Mouse (Mus musculus) layer of hippocampus, adult 9-11 months (tissue): Measurements from ENCODE around the gene Atp4a.

Source experiments
- DNase-seq: peaks from one replicate; pipeline ENCODE4 v3.0.0; 2022

Atp4a gene

DNA sequence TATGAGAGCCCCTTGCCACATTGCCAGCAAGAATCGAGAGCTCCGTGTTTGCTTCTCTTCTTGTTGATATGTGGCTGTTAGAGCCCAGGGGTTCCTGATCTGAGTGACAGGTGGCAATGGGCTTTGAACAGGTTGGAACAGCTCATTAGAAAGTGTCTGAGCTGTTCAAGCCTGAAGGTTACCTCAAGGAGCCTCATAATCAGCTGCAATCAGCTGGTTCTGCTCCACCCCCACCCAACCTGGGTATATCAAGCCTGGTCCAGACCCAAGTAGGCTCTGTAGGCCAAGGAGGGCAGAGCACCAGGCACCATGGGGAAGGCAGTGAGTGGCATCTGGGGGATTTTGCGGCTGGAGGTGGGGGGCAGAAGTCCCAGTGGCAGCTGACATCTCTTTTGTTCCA is at the start of gene Atp4a:
Atp4a (plus strand) TSS at position 268 of the 400 bp plus-strand sequence.
- DNase-seq = no peak

DNA sequence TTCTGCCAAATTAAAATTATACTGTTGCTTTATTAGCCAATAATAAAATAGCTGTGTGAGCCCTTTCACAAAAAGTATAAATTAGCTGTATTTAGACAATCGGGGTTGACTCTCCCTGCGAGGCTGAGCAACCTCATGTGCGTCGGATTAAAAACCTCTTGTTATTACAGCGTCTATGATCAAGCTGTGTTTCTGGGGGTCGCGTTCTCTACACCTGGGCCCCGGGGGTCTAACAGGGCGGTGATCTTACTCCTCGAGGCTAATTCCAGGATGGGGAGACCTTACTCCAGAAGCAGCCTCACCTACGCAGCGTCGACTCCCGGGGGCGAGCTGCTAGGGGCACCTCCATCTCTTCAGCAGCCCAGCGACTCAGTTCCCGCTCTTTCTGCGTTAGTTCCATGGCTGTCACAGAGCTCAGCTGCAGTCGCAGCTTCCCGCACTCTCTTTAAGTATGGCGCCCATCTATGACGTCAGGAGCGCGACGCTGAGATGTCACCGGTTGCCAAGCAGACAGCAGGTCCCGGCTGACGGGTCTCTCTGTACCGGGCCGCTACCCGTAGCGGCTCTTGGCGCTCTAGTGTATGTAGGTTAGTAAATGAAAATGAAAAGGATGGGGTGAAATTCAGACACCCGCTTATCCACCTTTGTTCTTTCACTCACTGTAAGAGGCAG is 47.3 kb upstream of the Atp4a start, which contains the start of gene Haus5:
Haus5 (minus strand) TSS at position 466 of the 672 bp plus-strand sequence.
- peak; percentile 92 for DNase-seq

DNA sequence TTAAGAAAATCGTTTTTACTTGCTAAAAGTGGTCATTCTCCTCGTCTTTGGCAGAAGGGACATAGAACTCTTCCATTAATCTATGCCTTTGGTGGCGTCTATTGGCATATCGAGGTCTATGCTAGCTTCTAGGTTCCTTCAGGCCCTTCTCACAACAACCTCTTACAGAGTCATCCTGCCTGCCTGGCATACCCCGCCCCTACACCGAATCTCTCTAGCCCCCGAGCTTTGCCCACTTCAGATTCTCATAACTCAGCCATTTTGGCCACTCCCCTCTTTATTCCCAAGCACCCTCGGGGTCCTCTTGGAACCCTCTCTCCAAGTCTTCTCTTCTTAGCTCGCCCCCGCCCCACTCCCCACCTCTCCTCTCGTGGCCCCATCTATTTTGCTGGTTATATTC is 46.7 kb upstream of the Atp4a start:
- DNase-seq = no peak

DNA sequence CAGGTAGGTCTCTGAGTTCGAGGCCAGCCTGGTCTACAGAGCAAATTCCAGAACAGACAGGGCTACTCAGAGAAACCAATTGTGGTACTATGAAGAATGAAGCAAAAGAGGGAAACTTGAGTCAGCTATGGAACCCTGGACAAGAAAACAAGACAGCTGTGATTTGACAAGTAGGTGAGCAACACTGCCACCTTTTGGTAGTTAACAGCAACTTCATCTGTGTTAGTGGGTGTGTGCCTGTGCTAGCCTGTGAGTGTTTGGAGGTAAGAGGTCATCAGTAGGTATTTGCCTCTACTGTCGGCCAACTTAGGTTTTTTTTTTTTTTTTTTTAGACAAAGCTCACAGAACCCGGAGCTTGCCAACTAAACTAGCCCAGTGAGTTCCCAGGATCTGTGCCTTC is 42.8 kb upstream of the Atp4a start:
- no peak for DNase-seq

DNA sequence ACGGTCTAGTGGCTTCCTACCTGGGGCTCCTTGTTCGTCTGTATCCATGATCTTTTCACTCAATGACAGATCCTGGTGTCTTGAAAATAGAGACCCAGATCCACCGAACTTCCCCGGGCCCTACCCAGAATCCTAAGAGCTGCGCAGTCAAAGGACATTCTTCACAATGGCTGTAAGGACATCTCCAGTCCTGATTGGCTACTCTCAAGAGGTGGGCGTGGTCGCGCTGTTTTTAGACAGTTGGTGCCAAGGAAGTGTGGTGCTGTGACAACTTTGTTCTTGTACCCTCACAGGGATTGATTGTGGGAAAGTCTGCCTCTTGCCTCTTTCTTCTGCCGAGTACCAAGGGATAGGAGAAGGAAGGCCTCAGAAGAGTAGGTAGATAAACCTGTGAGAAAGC is 40.5 kb upstream of the Atp4a start, which contains the start of gene Pmis2:
Pmis2 (minus strand) TSS at position 126 of the 400 bp plus-strand sequence.
- no peak for DNase-seq

DNA sequence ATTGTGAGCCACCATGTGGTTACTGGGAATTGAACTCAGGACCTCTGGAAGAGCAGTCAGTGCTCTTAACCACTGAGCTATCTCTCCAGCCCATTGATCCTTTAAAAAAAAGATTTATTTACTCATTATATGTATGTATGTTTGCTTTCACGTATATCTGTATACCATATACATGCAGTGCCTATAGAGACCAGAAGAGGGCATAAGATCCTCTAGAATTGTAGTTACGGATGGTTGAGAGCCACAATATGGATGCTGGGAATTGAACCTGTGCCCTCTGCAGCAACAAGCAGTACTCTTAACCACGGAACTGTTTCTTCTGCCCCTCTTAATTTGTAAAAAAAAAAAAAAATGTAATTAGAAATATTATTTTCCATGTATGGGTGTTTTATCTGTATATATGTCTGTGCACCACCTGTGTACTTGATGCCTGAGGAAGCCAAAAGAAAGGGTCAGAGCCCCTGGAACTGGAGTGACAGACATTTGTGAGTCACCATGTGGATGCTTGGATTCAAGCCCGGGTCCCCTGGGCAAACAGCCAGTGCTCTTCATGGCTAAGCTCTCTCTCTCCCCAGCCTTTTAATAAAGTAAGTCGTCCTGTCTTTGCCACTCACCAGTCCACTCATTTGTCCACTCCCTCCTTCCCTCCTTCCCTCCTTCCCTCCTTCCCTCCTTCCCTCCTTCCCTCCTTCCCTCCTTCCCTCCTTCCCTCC is 33.6 kb upstream of the Atp4a start:
- no peak for DNase-seq

DNA sequence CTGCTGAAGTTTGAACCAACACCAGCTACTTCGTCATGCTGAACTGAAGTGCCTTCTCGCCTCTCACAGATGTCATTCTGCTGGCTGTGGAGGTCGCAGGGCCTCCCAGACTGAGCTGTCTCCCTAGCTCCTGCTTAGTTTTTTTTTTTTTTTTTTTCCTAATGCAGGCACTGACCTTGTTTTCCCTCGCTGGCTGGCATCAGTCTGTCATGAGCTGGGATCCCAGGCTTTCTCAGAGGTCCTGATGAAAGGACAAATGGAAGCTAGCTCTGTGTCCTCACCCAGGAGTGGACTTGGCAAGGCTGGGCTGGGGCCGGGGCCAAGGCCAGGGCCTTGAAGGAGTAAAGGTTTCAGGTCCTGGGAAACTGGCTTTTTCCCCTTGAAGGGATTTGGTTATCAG is 30.1 kb upstream of the Atp4a start:
- no peak for DNase-seq

DNA sequence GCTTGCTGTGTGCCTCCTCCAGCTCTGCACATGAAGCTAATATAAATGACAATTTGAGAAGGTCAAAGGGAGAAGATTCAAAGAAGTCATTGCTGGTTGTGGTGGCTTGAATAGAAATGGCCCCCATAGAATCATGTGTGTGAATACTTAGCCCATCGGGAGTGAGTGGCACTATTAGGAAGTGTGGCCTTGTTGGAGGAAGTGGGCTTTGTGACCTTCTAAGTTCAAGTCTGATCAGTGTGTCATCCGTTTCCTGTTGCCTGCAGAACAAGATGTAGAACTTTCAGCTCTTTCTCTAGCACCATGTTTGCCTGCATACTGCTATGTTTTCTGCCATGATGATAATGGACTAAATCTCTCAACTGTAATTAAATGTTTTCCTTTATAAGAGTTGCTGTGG is 28.6 kb upstream of the Atp4a start:
- no peak for DNase-seq

DNA sequence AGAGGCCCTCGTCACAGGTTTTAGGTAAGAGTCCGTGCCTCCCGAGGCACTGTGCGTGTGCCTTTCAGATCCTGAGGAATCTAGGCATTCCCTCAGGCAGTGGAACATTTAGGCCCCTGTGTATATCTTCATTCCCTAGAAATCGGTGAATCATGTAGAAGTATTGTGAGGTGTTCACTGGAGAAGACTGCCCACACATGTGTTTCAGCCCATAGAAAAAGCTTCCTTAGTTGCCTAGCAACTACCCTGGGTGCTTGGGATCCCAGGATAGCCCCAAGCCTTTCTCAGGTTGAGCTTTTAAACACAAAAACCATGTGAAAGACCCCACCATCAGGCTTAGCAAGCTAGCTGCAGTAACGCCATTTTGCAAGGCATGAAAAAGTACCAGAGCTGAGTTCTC is 23.7 kb upstream of the Atp4a start:
- no peak for DNase-seq

DNA sequence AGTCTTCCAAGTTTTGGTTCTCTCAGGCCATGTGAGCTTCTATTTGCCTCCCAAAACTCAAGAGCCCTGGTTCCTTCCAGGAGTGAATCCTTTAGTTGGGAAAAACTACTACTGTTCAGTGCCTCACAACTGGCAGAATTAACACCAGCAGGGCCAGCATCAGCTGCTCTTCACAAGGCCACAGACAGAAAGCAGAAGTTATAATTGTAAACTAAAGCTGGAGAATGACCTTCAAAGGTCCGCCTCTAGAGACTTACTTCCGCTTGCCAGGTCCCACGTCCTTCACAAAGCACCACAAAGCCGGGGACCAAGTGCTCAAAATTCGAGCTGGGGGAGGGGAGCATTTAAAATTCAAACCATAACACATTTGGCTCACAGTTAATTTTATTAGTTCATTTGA is 13.9 kb upstream of the Atp4a start:
- no peak for DNase-seq

DNA sequence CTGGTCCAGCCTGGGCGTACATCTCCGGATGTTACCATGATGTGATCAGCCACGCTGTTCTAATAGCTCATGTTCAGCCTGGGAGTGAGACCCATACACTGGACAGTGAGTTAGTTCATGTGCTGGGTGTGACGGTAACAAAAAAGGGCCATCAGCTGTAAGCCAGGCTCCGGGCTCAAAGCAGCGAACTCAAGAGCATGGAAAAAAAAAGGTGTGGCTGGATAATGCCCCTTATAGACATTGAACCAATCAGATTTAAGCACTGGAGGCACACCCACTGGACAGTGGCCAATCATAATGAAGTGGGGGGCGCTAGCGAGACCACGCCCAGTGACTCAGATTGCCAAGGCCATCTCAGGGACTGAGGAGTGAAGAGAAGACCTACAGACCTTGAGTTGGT is 13.4 kb upstream of the Atp4a start, which contains the start of gene 2200002J24Rik:
2200002J24Rik (plus strand) TSS at position 338 of the 400 bp plus-strand sequence.
- DNase-seq = no peak

DNA sequence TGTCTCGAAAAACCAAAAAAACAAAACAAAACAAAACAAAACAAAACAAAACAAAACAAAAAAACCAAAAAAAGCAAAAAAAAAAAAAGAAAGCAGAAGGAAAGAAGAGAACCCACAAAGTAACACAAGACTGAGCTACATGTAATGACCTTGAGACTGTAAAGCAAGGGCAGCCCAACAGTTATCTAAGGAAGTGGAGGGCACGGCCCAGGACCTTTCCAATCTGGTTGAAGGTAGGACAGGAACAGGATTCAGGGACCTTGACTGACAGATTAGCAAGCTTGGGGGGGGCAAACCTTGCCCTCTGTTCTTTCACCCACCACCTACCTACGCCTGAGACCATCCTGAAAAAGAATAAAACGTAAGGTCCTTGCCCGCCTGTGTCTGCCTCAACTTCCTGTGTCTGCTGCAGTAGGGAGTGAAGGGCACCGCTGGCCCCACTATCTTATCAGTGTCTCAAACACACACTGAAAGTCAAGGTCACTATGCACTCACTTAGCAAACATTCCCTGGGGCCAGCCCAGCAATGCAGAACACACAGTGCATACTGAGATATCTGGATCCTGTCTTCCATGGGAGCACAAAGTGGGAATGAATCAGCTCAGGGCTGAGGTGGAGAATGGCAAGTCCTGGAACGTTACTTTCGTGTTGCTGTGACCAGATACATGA is 5.7 kb upstream of the Atp4a start:
- DNase-seq = no peak

DNA sequence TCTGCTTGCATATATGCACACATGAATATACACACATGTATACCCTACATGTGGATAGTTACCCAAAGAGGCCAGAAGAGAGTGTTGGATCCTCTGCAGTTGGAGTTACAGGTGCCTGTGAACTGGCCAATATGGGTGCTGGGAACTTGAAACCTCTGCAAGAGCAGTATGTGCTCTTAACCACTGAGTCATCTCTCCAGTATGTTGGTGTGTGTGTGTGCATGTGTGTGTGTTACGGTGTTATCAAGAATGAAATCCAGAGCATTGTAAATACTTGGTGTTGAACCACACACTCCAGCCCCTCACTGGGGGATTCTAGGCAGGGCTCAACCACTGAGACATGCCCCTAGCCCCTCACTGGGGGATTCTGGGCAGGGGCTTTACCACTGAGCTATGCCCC is 4.6 kb upstream of the Atp4a start:
- no peak for DNase-seq

DNA sequence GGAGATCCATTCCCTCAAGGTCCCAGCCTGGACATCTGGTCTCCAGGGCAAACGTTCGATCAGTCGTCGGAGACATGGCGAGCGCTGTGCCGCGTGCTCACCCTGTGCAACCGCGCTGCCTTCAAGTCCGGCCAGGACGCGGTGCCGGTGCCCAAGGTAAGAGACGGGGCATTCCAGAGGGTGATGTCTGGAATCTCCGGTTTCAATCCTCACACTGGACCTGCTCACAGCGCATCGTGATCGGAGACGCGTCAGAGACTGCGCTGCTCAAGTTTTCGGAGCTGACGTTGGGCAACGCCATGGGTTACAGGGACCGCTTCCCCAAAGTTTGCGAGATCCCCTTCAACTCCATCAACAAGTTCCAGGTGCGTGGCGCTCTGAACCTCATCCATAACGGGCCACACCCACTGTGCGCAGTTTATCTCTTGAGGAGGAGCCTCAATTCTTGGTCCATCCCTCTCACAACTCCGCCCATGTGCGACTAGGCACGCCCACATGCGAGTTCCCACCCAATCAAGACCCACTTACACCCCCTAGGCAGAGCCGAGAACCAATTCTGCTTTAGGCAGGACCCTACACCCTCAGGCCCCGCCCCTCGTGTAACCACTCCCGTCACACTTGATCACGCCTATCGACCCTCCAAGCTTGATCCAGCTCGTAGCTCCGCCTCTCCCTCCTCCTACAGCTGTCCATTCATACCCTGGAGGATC is 5.2 kb downstream of the Atp4a start:
- peak; percentile 66 for DNase-seq

DNA sequence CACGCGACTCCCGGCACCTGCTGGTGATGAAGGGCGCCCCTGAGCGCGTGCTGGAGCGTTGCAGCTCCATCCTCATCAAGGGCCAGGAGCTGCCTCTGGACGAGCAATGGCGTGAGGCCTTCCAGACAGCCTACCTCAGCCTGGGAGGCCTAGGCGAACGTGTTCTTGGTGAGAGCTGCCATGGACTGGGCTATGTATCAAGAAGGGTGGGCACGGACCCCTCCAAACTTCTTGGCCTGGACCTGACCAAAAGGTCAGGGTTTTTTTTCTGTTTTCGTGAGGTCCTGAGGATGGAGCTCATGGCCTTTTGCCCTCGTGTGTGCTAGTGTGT is 5.7 kb downstream of the Atp4a start:
- DNase-seq = no peak

DNA sequence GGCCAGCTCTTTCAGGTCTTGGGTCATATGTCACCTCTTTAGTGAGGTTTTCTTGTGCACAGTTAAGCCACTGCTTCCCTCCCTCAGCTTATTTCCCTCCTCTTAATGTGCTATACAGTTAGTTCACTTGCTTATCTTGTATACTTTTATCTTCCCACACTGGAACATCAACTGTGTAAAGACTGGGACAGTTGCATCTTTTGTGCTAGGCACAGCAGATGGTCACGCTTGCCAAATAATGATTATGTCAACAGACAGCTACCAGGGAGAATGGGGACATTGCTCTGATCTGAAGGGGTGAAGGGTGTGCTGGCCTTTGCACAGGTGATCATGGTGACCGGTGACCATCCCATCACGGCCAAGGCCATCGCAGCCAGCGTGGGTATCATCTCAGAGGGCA is 7.7 kb downstream of the Atp4a start:
- no peak for DNase-seq

DNA sequence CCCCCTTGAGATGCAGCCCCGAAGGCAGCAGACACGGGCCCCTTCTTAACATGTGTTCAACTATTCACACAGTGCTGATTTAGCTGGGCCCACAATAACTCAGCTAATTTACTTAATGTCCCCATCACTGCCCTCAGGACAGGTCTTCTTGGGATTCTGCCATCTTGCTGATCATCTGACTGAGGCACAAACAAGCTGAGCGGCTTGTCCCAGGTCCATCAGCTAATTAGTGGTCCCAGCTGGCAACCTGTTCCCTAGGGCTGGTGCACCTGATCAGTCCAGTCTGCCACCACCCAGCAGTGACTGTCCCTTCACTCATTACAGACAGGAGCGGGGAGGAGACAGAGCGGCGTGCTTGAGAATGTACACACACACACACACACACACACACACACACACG is 9.3 kb downstream of the Atp4a start:
- DNase-seq = no peak

DNA sequence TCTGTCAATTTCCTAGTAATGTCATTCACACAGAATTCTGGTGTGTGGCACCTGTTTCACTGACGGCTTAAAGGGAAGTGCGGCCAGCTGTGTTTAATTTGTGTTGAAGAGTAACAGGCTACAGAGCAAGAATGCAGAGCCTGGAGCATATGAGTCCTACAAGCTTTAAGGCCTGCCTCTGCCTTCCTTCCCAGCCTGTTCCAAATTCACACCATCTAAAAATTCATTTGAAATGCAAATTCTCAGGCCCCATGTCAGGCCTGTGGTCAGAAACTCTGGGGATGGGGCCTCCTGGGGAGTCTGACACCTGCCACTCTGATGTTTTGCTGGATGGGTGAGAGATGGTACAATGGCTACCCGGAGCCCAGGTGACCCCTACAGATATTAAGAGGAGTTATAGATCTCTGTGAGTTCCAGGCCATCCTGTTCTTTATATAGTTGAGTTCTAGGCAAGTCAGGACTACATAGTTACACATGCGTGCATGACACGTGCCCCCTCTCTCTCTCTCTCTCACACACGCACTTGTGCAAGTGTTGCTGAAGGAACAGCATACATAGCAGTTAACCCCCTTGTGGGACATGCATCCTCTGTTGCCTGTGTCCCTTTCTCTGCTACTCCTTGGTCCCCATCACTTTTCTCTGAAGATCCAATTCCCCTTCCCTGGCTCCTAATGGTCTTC is 11.4 kb downstream of the Atp4a start:
- DNase-seq = no peak

DNA sequence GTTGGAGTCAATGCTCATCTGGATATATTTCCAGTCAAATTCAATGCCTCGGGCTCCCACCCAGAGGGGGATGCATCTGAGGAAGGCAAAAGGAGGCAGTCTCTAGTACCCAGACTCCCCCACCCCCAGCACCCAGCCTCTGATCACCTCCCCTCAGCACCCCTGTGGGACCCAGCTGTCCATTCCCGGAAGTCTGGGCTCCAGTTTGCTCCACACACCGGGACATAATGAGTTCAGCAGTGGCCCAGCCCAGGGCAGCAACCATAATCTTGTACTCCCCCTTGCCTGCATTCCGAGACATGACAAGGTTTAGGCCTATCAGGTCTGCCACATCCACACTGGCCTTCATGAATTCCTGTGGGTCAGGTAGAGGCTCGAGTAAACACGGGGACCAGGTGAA is 16.2 kb downstream of the Atp4a start:
- DNase-seq = no peak

DNA sequence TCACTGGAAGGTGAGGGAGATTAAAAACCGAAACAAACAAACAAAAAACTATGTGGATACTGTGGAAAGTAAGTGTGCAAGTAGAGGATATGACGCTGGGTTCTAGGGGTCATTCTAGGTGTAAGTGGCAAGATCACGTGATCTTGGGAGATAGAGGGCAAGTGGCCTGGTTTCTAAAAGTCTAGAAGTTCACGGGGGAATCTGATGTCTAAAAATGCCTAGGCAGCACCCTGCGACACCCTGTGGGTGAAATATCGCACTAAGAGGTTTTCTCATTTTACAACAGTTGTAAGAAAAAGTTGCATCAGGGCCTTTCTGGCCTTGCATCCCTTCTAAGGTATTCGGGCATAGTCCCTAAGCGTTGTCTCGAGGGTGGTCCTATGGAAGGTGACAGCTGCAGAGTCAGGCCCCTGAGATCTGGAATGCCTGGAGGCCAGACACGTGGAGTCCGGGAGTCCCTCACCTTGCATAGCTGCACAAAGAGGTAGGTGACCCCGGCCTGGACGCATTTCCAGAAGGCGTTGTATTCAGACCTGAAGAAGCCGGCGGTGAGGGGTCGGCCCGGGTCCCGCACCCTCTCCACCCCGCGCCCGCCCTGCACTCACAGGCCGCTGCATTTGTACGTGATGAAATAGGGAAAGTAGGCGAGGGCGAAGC is 16.9 kb downstream of the Atp4a start:
- DNase-seq = no peak

DNA sequence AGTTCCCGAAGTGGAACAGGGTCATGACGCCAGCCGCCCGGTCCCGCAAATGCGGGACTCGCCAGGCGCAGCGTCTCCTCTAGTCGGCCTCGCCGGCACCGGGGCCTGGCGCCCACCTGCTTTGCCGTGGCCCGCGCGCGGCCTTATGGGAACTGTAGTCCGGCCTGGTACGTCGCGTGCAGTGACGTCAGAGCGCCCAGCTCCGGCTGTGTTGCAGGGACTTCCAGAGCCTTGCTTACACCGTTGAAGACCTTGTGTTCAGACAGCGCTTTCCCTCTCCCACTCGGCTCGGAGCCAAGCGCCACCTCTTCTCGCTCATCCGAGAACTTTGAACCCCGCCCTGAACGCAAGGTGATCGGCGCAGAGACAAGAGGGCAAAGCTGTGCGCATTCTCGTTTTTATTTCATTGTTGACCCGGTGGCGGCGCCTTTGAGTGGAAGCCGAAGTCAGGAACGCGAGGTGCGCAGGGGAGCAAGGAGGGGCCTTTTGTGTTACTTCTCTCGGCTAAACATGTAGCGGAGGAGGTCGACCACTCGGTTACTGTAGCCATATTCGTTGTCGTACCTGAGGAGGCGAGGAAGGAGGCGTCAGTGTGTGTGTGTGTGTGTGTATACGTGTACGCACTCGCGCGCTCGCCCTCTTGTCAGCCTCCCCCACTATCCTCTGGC is 17.5 kb downstream of the Atp4a start, which contains the start of gene Tmem147:
Tmem147 (minus strand) TSS at position 145 of the 668 bp plus-strand sequence.
- peak; percentile 97 for DNase-seq
